Mouse (Mus musculus) kidney, adult 2 months (tissue): ENCODE data around the gene Ctdnep1.
A peak's percentile ranks its signal among the peaks of the same experiment; 100 is the strongest.

ENCODE experiments used
- CTCF ChIP-seq: fragments of 200-500 bp; conservative IDR thresholded peaks from 2 replicates; pipeline ENCODE4 v1.5.1; 2011; ENCODE audit warnings: low read depth, mild to moderate bottlenecking, control low read depth, low read length, moderate library complexity, mixed read lengths; ENCODE audit not compliant: insufficient read depth, insufficient read length
- POLR2A ChIP-seq: fragments of 200-500 bp; IDR thresholded peaks from one replicate; pipeline ENCODE4 v1.6.1; 2011; ENCODE audit warnings: low read depth, low read length, control low read depth

DNA sequence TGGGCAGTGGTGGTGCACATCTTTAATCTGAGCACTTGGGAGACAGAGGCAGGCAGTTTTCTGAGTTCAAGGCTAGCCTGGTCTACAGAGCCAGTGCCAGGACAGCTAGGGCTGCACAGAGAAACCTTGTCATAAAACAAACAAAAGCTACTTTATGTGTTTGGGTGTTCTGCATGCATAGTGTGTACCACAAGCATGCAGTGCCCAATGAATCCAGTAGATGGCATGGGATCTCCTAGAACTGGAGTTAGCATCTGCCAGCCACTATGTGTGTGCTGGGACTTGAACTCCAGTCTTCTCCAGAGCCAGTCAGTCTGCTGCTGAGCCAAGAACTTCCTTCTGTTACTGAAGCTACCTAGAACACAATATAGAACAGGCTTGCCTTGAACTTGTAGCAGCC is 20.9 kb downstream of the Ctdnep1 start:
- no peak for TF ChIP-seq POLR2A
- TF ChIP-seq CTCF = peak; percentile 44
